Mouse (Mus musculus) liver, adult 2 months (tissue): ENCODE results near the gene Itgad. TPM values are rescaled to one million over a fixed set of nuclear protein-coding genes. Genes with fewer than 3 reads are reported as not detected.
"Not testable (repeated sequence)": the region's sequence is repeated elsewhere in the genome, so short reads cannot be mapped to it uniquely, and the experiment has no call there.

Experiments used
- DNase-seq: peaks from one replicate; pipeline ENCODE4 v3.0.0-alpha.2; 2011; ENCODE audit warnings: low read depth, low spot score; ENCODE audit errors: extremely low read depth
- H3K27ac ChIP-seq: fragments of 200-500 bp; replicated peaks from 2 replicates; pipeline ENCODE4 v1.5.1; 2012; ENCODE audit warnings: low read depth, mild to moderate bottlenecking, control low read depth, inconsistent platforms, low read length; ENCODE audit not compliant: insufficient read depth
- H3K27me3 ChIP-seq: fragments of 200-500 bp; 2 replicates; pipeline ENCODE4 v1.6.1; 2012; ENCODE audit warnings: mild to moderate bottlenecking, moderate library complexity, low read length, inconsistent platforms; ENCODE audit not compliant: control insufficient read depth, insufficient read depth
- H3K36me3 ChIP-seq: fragments of 200-500 bp; 2 replicates; pipeline ENCODE4 v1.6.1; 2012; ENCODE audit warnings: low read length, inconsistent platforms; ENCODE audit not compliant: control insufficient read depth, insufficient read depth
- H3K4me1 ChIP-seq: fragments of 200-500 bp; 2 replicates; pipeline ENCODE4 v1.6.1; 2011; ENCODE audit warnings: low read length; ENCODE audit not compliant: control insufficient read depth, insufficient read depth
- H3K4me3 ChIP-seq: fragments of 200-500 bp; 2 replicates; pipeline ENCODE4 v1.5.1; 2011; ENCODE audit warnings: low read depth, mild to moderate bottlenecking, control low read depth, low read length, moderate library complexity; ENCODE audit not compliant: insufficient read depth
- H3K79me2 ChIP-seq: fragments of 200-500 bp; 2 replicates; pipeline ENCODE4 v1.6.1; 2012; ENCODE audit warnings: inconsistent platforms, mild to moderate bottlenecking, low read length, moderate library complexity; ENCODE audit not compliant: control insufficient read depth, insufficient read depth
- H3K9ac ChIP-seq: fragments of 200-500 bp; 2 replicates; pipeline ENCODE4 v1.6.1; 2012; ENCODE audit warnings: low read depth, mild to moderate bottlenecking, control low read depth, inconsistent platforms, low read length
- CTCF ChIP-seq: fragments of 200-500 bp; IDR thresholded peaks from 2 replicates; pipeline ENCODE4 v1.5.1; 2011; ENCODE audit warnings: low read depth, low read length, control low read depth
- POLR2A ChIP-seq: fragments of 200-500 bp; IDR thresholded peaks from 2 replicates; pipeline ENCODE4 v1.6.1; 2011; ENCODE audit warnings: low read length, control low read depth; ENCODE audit not compliant: insufficient read depth; ENCODE audit errors: extremely low read depth
- WGBS: fragments of 180-500 bp; shearing (Covaris S2); methylation state at CpG from one replicate; pipeline ENCODE4 v1.1.7; 2018; 5-methylcytosine and 5-hydroxymethylcytosine counted together
- polyA plus RNA-seq: library from polyadenylated mRNA; depleted of rRNA; stranded (reverse); fragments of >200 nt; gene quantifications from 2 replicates; pipeline ENCODE4 v1.2.3, GENCODE M21; 2012
- total RNA-seq: library from RNA; depleted of rRNA; stranded (reverse); fragments of >200 nt; gene quantifications from 2 replicates; pipeline ENCODE4 v1.2.3, GENCODE M21; 2014

Gene Itgad
- total and polyA plus RNA-seq, 2 experiments, result 0.02 to 0.09 TPM

DNA sequence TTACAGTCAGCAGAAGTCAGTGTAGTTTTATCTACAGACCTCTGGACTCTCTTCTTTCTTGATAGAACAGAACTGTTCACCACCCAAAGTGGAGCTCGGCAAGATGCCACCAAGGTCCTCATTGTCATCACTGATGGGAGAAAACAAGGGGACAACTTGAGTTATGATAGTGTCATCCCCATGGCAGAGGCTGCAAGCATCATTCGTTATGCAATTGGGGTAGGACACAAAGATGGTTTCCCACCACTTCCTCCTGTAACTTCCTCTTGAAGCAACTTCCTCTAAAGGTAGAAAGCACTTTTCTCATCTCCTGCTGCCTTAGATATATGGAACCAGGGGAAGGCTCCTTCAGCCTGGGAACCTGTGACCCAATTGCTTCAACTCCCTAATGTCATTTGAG is 20.6 kb upstream of the Itgad start:
- TF ChIP-seq POLR2A (no peak), CTCF (no peak)
- Histone ChIP-seq H3K27me3 (no peaks in the 10 kb centered on the region), H3K4me3 (no peak overlapping the region), H3K9ac (no peak overlapping the region), H3K4me1 (no peaks in the 10 kb centered on the region; the same call in 1 of the 2 replicates), H3K27ac (no peak overlapping the region), H3K79me2 (no peaks in the 10 kb centered on the region), H3K36me3 (no peaks in the 10 kb centered on the region)
- DNase-seq, result peak; percentile 29
- WGBS, result 78% methylated on average over 2 of the region's 2 CpGs

DNA sequence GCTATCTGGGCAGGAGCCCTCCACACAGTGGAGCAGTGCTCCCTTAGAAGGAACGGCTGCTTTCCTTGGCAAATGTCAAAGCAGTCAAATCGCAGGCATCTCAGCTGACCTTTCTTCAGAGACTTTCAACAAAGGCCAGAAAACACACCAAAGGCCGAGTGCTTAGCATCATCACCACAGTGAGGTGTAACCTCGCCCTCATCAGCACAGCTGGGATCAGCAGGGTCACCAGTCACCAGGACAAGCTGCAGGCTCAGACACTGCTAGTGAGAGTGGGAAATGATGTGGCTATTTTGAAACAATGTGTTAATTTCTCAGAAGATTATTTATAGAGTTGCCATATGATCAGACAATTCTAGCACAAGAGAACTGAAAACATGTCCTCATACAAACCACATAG is 17.2 kb upstream of the Itgad start:
- Histone ChIP-seq H3K4me3 (no peak overlapping the region), H3K27me3 (no peaks in the 10 kb centered on the region), H3K36me3 (no peaks in the 10 kb centered on the region), H3K9ac (no peak overlapping the region), H3K27ac (no peak overlapping the region), H3K4me1 (no peaks in the 10 kb centered on the region; the same call in 1 of the 2 replicates), H3K79me2 (no peaks in the 10 kb centered on the region)
- 63% methylated on average over 4 of the region's 4 CpGs for WGBS
- TF ChIP-seq CTCF (no peak), POLR2A (no peak)
- no peak for DNase-seq

DNA sequence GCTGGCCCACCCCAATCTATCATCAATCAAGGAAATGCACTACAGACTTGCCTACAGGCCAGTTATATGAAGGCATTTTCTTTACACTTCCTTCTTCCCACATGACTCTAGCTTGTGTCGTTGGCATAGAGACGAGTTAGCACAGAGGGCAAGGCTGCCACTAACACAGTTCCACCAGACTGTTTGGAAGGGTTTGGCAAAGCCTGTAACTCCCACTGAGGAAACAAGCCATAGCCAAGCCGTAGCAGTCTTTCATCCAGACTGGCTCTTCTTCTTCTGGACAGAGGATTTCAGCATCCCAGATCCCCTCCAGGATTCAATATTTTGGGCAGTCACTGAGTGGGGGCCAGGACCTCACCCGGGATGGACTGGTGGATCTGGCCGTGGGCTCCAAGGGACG is 14.6 kb upstream of the Itgad start:
- H3K9ac ChIP-seq, result no peak overlapping the region
- H3K79me2 ChIP-seq, result no peaks in the 10 kb centered on the region
- TF ChIP-seq CTCF (no peak), POLR2A (no peak)
- H3K4me3 ChIP-seq, result no peak overlapping the region
- H3K4me1 ChIP-seq, result no peaks in the 10 kb centered on the region
- no peak for DNase-seq
- H3K27me3 ChIP-seq, result no peaks in the 10 kb centered on the region
- WGBS, result 92% methylated on average over 6 of the region's 6 CpGs
- no peak overlapping the region for H3K27ac ChIP-seq
- no peaks in the 10 kb centered on the region for H3K36me3 ChIP-seq

DNA sequence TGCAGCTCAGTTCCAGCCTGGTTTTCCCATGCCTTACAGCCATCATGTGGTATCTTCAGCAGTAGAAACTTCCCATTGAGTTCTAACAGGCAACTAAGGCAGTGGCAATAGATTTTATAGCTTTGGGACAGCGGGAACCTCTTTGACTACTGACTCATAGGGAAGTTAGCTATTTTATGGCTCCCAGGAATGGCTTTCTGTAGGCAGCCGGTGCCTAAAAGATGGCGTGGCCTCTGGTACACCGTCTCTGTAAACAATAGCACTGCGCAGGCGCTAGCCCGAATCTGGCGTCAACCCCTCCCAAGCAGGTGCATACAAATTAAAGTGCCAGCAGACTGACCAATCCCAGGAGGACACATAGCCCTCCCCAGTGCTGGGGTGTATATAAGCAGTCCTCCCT is 3.2 kb upstream of the Itgad start:
- no peak for DNase-seq
- H3K79me2 ChIP-seq, result no peaks in the 10 kb centered on the region
- no peak overlapping the region for H3K9ac ChIP-seq
- 85% methylated on average over 8 of the region's 8 CpGs for WGBS
- no peak overlapping the region for H3K4me3 ChIP-seq
- H3K4me1 ChIP-seq, result no peaks in the 10 kb centered on the region
- no peaks in the 10 kb centered on the region for H3K27me3 ChIP-seq
- no peaks in the 10 kb centered on the region for H3K36me3 ChIP-seq
- H3K27ac ChIP-seq, result no peak overlapping the region
- TF ChIP-seq CTCF (no peak), POLR2A (no peak)

DNA sequence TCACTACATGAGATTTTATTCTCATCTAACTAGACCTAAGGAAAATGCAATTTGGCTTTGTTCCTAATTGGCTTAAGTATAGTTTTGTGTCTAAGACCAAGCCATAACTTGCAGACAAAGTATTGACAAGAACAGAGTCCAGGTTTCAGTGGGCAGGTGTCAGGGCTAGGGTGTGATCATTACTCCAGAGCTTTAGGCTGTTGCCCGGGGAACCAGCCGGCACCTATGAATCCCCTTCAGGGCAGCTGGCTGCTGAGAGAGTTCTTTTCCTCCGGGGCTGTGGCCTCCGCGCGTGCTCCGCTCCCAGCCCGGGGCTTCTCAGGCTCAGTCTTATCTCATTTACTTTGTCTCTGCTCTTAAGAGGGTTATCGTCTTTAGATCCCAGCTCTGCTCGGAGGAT is 748 bp downstream of the Itgad start:
- 23% methylated on average over 10 of the region's 10 CpGs for WGBS
- H3K9ac ChIP-seq, result no peak overlapping the region
- H3K27ac ChIP-seq, result no peak overlapping the region
- no peak overlapping the region for H3K4me3 ChIP-seq
- H3K36me3 ChIP-seq, result no peaks in the 10 kb centered on the region
- no peaks in the 10 kb centered on the region for H3K4me1 ChIP-seq
- no peak for TF ChIP-seq CTCF
- TF ChIP-seq POLR2A, result no peak
- H3K27me3 ChIP-seq, result no peaks in the 10 kb centered on the region
- H3K79me2 ChIP-seq, result no peaks in the 10 kb centered on the region
- DNase-seq, result peak; percentile 32

DNA sequence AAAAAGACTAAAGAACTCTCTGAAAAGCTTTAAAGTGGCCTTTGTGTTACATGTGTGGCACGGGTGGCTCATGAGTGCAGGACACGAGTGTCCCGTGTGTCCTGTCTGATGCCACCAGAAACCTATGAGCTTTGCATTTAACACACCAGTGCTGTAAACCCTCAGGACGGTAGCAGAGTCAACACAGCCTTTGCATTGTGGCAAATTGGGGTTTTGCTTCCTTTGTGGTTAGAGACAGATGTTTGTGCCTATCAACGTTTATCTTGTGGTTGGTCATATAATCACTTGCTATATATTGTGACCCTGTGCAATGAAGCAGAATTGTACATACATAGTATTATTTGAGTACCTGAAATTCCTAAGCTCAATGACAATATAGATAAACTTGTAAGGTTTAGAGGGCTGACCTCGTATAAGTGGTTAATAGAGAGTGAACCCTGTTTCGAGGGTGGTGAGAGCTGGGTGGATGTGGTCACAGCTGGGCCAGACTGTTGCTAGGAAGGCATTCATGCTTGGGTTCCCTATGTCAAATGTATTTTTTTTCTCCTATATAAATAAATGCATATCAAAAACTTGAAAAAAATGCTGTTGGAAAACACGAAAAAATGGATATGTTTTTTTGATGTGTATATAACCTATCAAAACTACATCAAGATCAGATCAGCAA is 4.6 kb downstream of the Itgad start:
- H3K27me3 ChIP-seq, H3K27ac ChIP-seq: not testable (repeated sequence)
- WGBS, result 80% methylated on average over 8 of the region's 8 CpGs

More for the DNA sequence above, 4.6 kb downstream of the Itgad start:
- not testable (repeated sequence) for H3K4me1 ChIP-seq, H3K9ac ChIP-seq, H3K36me3 ChIP-seq, DNase-seq, H3K79me2 ChIP-seq, H3K4me3 ChIP-seq
